Mouse (Mus musculus) spleen, postnatal 14 days (tissue): ENCODE measurements at regions not wholly inside any gene's neighbourhood (a gene's known extent, or its start where the extent isn't known, plus 50 kb on each side); places are given as distances from the start of the nearest gene placed in this dataset.
A peak's percentile ranks its signal among the peaks of the same experiment; 100 is the strongest.

Source experiments
- DNase-seq, 2 experiments: peaks; one replicate each; pipeline ENCODE4 v3.0.0; 2021 to 2022; ENCODE audit warnings: low spot score in 2 of 2

DNA sequence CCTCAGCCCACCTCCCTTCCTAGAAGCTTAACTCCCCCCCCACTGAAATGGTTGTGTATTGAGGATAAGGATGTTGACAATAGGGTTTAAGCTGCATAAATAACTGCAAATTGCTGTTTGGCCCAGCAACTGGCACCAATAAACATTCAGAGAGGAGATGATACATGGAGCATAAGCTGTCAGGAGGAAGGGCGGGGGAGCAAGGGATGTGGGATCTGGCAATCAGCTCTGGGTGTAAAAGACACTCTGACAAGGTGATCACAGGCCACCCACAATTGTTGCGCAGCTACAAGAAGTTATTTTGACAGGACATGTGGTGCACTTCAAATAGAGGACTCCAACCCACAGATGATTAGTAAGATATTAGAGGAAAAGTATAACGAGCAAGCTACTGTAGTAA is 83.8 kb upstream of the Tbc1d5 start:
- DNase-seq = no peak

DNA sequence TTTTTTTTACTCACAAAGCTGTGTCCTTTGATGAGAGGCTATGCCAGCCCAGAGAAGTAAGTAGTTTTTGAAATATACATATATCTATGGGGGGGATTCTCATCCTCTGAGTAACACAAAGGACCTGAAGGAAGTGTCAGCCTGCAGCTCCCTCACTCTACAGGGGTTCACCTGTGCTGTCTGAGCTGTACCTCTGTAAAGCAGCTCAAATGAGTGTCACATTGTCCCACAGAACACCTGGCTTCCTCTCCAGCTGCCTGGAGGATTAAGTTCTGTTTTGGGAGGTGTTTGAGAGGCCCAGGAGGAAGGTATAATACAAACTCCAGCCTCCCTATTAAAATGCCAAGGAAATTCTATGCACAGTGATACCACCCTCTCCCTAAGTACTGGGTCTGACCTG is 83.3 kb upstream of the Tbc1d5 start:
- DNase-seq = no peak

GRCm38 (mm10) chr17:51258316-51258715 is 79.2 kb upstream of the Tbc1d5 start:
- no peak for DNase-seq

DNA sequence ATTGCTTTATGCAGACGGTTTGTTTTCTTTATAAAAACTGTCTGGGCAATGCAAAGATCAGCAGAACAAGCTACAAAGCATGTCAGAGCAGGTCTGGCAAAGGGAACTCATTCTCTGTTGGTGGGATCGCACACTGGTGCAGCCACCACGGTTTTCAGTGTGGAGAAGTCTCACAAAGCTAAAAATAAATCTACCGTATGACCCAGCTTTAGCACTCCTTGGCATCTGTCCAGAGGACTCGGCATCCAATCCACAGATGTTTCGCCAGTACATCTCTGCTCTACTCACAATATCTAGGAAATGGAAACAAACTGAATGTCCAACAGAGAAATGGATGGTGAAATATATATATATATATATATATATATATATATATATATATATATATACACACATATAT is 69.4 kb upstream of the Tbc1d5 start:
- DNase-seq = no peak

- DNase-seq = no peak
Measured at GRCm38 (mm10) chr17:51246038-51246437, 66.9 kb upstream of the Tbc1d5 start.

DNA sequence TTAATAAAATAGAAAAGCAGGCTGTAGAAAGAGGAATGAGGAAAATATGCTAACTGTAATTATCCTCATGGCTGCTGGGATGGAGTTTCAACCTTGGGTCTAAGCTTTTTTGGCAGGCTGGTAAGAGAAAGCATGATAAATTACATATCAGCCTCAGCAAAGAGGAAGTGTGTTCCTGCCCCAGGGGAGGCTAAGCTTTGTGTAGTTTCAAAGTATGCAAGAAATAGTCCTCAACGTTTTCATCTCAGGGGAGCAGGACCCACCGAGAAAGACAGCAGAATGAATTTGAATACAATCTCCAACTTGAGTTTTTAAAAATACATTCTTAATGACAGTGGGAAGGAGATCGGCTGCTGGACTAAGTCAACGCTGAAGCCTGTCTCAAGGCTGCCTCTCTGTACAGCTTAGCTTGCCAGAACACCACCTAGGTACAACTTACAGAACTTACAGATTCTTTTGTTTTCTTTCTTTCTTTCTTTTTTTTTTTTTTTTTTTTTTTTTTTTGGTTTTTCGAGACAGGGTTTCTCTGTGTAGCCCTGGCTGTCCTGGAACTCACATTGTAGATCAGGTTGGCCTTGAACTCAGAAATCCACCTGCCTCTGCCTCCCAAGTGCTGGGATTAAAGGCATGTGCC is 61.3 kb upstream of the Tbc1d5 start:
- DNase-seq = peak in 1 of 2 experiments; percentile 13

DNA sequence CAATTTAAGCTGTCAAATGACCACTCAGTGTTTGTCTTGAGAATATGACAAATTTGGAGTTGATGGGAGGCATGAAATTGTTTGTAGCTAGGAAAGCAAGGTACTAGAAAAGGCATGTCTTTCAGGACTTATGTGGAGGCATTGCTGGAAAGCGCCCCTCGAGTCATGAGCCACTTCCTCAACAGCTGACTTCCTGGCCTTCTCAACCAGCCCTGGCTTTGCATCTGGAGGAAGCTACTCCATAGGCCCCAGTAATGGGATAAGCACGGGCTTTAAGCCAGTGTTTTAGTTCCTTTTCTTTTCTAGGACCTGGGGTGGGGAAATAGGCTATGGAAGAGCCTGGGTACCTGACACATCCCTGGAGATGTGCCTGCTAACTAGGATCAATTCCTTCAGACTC is 60.3 kb upstream of the Tbc1d5 start:
- no peak for DNase-seq
